Mouse (Mus musculus): ENCODE data around the gene Spaca4. TPM values are rescaled to one million over a fixed set of nuclear protein-coding genes. Genes with fewer than 3 reads are reported as not detected.
A peak's percentile ranks its signal among the peaks of the same experiment; 100 is the strongest.

The Spaca4 gene
- total and polyA plus RNA-seq, 3 experiments = not detected

DNA sequence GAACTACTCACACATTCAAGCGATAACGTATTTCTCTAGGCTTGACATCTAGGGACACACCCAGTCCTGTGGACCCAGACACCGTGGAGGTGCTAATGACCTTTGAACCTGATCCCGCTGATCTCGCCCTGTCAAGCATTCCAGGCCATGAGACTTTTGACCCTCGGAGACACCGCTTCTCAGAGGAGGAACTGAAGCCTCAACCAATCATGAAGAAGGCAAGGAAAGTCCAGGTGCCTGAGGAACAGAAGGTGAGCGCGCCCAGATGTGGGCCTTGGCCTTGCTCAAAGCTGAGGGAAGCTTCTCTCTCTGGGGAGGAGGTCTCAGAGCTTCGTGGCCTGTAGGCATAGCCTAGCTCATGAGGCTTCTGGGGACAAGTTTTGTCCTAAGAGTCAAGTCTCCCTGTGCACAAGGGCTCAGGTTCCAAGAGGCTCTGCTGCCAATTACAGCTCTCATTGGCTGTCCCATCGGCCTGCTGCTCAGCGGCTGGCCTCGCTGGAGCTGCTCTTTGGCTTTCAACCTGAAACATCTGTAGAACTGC is 17.3 kb downstream of the Spaca4 start:
- TF ChIP-seq MEF2A (IDR thresholded peaks at IDR 0.05; ENCODE audit: borderline replicate concordance, low read depth, low read length) (no peak), MAX (IDR thresholded peaks at IDR 0.05; ENCODE audit: low read length) (no peak), UBTF (IDR thresholded peaks at IDR 0.05; ENCODE audit: low read depth, low read length) (0 out of 2 replicates have a peak, but pooled peaks have one; percentile 26), MAFK (IDR thresholded peaks at IDR 0.05; ENCODE audit: insufficient replicate concordance, low read length) (no peak), HCFC1 (IDR thresholded peaks at IDR 0.05; ENCODE audit: low read depth, low read length) (no peak), JUND (conservative IDR thresholded peaks at IDR 0.05; ENCODE audit: low read depth, low read length) (0 out of 2 replicates have a peak, but pooled peaks have one; percentile 4)
- Histone ChIP-seq H3K9me3 (replicated peaks; ENCODE audit: low read length) (no peaks in the 10 kb centered on the region), H3K4me3 (replicated peaks in 1 of 3; ENCODE audit: low read depth in 2 of 3, low read length in 2 of 3, poor library complexity in 1 of 3) (peak overlapping the region; percentile 17 to 77 (median 53)), H3K27ac (ENCODE audit: insufficient read depth, low read depth) (peak overlapping the region; percentile 87), H3K79me2 (replicated peaks; ENCODE audit: control insufficient read depth, extremely low read depth, insufficient read depth, poor library complexity, severe bottlenecking) (no peaks in the 10 kb centered on the region), H3K4me2 (ENCODE audit: insufficient read depth, low read depth, poor library complexity, severe bottlenecking) (peak overlapping the region; percentile 91), H3K9ac (ENCODE audit: insufficient read depth, low read depth) (peak overlapping the region; percentile 50), H3K4me1 (ENCODE audit: control insufficient read depth in 1 of 2, insufficient read depth in 2 of 2) (peaks cover 0 to 38% of the 10 kb centered on the region in 2 experiments; a peak in 2 of 4 replicates), H3K36me3 (replicated peaks in 1 of 2; ENCODE audit: control insufficient read depth in 1 of 2, insufficient read depth in 1 of 2, low read length in 1 of 2) (peaks cover 31 to 46% of the 10 kb centered on the region in 2 experiments), H3K27me3 (replicated peaks) (no peaks in the 10 kb centered on the region)
- dilution Hi-C loops (cut with MboI; ENCODE audit: extremely low pct_ligation_motif_present, extremely low pct_unique_long_range_greater_than_20kb, low sequenced_read_pairs) (no loop called here), in situ Hi-C loops (cut with MboI; ENCODE audit: low pct_ligation_motif_present, low pct_unique_long_range_greater_than_20kb, low sequenced_read_pairs) (no loop called here)
- DNase-seq (ENCODE audit: extremely low read depth) = no peak

GRCm38 (mm10) chr7:45707375-45707967 is 18.1 kb downstream of the Spaca4 start:
- H3K4me2 ChIP-seq (ENCODE audit: insufficient read depth, low read depth, poor library complexity, severe bottlenecking) = peak overlapping the region; percentile 91
- DNase-seq (ENCODE audit: extremely low read depth) = peak; percentile 91
- H3K9me3 ChIP-seq (replicated peaks; ENCODE audit: low read length) = no peaks in the 10 kb centered on the region
- in situ Hi-C loops (cut with MboI; ENCODE audit: low pct_ligation_motif_present, low pct_unique_long_range_greater_than_20kb, low sequenced_read_pairs) = no loop called here
- peaks cover 23 to 37% of the 10 kb centered on the region in 2 experiments for H3K36me3 ChIP-seq (replicated peaks in 1 of 2; ENCODE audit: control insufficient read depth in 1 of 2, insufficient read depth in 1 of 2, low read length in 1 of 2)
- H3K4me1 ChIP-seq (ENCODE audit: control insufficient read depth in 1 of 2, insufficient read depth in 2 of 2) = peaks cover 0 to 46% of the 10 kb centered on the region in 2 experiments; a peak in 2 of 4 replicates
- peak overlapping the region; percentile 53 to 77 (median 56) for H3K4me3 ChIP-seq (replicated peaks in 1 of 3; ENCODE audit: low read depth in 2 of 3, low read length in 2 of 3, poor library complexity in 1 of 3)
- no peaks in the 10 kb centered on the region for H3K79me2 ChIP-seq (replicated peaks; ENCODE audit: control insufficient read depth, extremely low read depth, insufficient read depth, poor library complexity, severe bottlenecking)
- dilution Hi-C loops (cut with MboI; ENCODE audit: extremely low pct_ligation_motif_present, extremely low pct_unique_long_range_greater_than_20kb, low sequenced_read_pairs) = no loop called here
- H3K27ac ChIP-seq (ENCODE audit: insufficient read depth, low read depth) = peak overlapping the region; percentile 87
- no peaks in the 10 kb centered on the region for H3K27me3 ChIP-seq (replicated peaks)
- H3K9ac ChIP-seq (ENCODE audit: insufficient read depth, low read depth) = peak overlapping the region; percentile 75
- peak; percentile 53 for TF ChIP-seq IRF4 (IDR thresholded peaks at IDR 0.05; ENCODE audit: low read depth, low read length)
- no peak for TF ChIP-seq UBTF (IDR thresholded peaks at IDR 0.05; ENCODE audit: low read depth, low read length)
- no peak for TF ChIP-seq RAD21 (IDR thresholded peaks at IDR 0.05; ENCODE audit: low read depth, low read length)
- no peak for TF ChIP-seq CTCF (conservative IDR thresholded peaks at IDR 0.05 in 1 of 2, IDR thresholded peaks at IDR 0.05 in 1 of 2; ENCODE audit: low read depth in 2 of 2, low read length in 2 of 2)
- TF ChIP-seq JUND (conservative IDR thresholded peaks at IDR 0.05; ENCODE audit: low read depth, low read length) = no peak
- no peak for TF ChIP-seq MAFK (IDR thresholded peaks at IDR 0.05; ENCODE audit: insufficient replicate concordance, low read length)
- peak; percentile 65; the same call in 1 of the 2 replicates for TF ChIP-seq POLR2A (IDR thresholded peaks at IDR 0.05; ENCODE audit: low read depth, low read length)
- TF ChIP-seq KAT2A (IDR thresholded peaks at IDR 0.05; ENCODE audit: insufficient replicate concordance, low read length) = no peak
- TF ChIP-seq SIN3A (IDR thresholded peaks at IDR 0.05; ENCODE audit: low read length) = no peak; the same call in 1 of the 2 replicates
- no peak for TF ChIP-seq TBP (conservative IDR thresholded peaks at IDR 0.05; ENCODE audit: low read depth, low read length)
- TF ChIP-seq ZKSCAN1 (IDR thresholded peaks at IDR 0.05; ENCODE audit: borderline replicate concordance, low read depth, low read length) = no peak
- TF ChIP-seq MYC (IDR thresholded peaks at IDR 0.05; ENCODE audit: low read depth, low read length) = peak; percentile 74
- no peak for TF ChIP-seq ZNF384 (IDR thresholded peaks at IDR 0.05; ENCODE audit: low read depth, low read length)
- TF ChIP-seq CHD2 (IDR thresholded peaks at IDR 0.05; ENCODE audit: low read length) = peak; percentile 48; the same call in 1 of the 2 replicates
- TF ChIP-seq ZC3H11A (IDR thresholded peaks at IDR 0.05; ENCODE audit: low read depth, low read length) = no peak
- no peak for TF ChIP-seq PAX5 (IDR thresholded peaks at IDR 0.05; ENCODE audit: low read length)
- no peak for TF ChIP-seq SMC3 (IDR thresholded peaks at IDR 0.05; ENCODE audit: low read depth, low read length)
- no peak for TF ChIP-seq JUN (IDR thresholded peaks at IDR 0.05; ENCODE audit: insufficient read depth, low read depth, low read length)
- no peak for TF ChIP-seq ZMIZ1 (IDR thresholded peaks at IDR 0.05; ENCODE audit: low read depth, low read length)
- no peak for TF ChIP-seq EP300 (IDR thresholded peaks at IDR 0.05; ENCODE audit: low read length)
- TF ChIP-seq POLR2AphosphoS2 (IDR thresholded peaks at IDR 0.05; ENCODE audit: low read depth, low read length) = no peak
- peak; percentile 58; the same call in 1 of the 2 replicates for TF ChIP-seq MEF2A (IDR thresholded peaks at IDR 0.05; ENCODE audit: borderline replicate concordance, low read depth, low read length)
- TF ChIP-seq HCFC1 (IDR thresholded peaks at IDR 0.05; ENCODE audit: low read depth, low read length) = peak; percentile 66
- peak; percentile 95 for TF ChIP-seq MXI1 (IDR thresholded peaks at IDR 0.05; ENCODE audit: low read depth, low read length)
- TF ChIP-seq TCF12 (IDR thresholded peaks at IDR 0.05; ENCODE audit: low read depth, low read length) = peak; percentile 62; the same call in 1 of the 2 replicates
- peak; percentile 91 for TF ChIP-seq ETS1 (conservative IDR thresholded peaks at IDR 0.05; ENCODE audit: low read depth, low read length)
- no peak for TF ChIP-seq E2F4 (IDR thresholded peaks at IDR 0.05; ENCODE audit: insufficient replicate concordance, low read depth, low read length)
- no peak for TF ChIP-seq GABPA (IDR thresholded peaks at IDR 0.05; ENCODE audit: insufficient replicate concordance, low read depth, low read length)
- TF ChIP-seq USF1 (IDR thresholded peaks at IDR 0.05; ENCODE audit: low read depth, low read length) = peak; percentile 88

Data from CH12.LX (cell line).